Mouse (Mus musculus) embryonic fibroblast, embryonic 13.5 days (primary cell): Measurements from ENCODE around the gene 2310033P09Rik. TPM values are rescaled to one million over a fixed set of nuclear protein-coding genes. Genes with fewer than 3 reads are reported as not detected.

Experiments
- H3K27ac ChIP-seq: 2 replicates; pipeline ENCODE4 v1.5.1; 2012; ENCODE audit warnings: low read length, control low read depth, inconsistent platforms; ENCODE audit not compliant: insufficient read depth
- H3K4me1 ChIP-seq: 2 replicates; pipeline ENCODE4 v1.6.1; 2011; ENCODE audit warnings: low read length; ENCODE audit not compliant: control insufficient read depth, insufficient read depth
- H3K4me3 ChIP-seq: 2 replicates; pipeline ENCODE4 v1.5.1; 2011; ENCODE audit warnings: mild to moderate bottlenecking, control low read depth, low read length; ENCODE audit not compliant: insufficient read depth
- CTCF ChIP-seq: IDR thresholded peaks from 2 replicates; pipeline ENCODE4 v1.5.1; 2011; ENCODE audit warnings: mild to moderate bottlenecking, control low read depth, low read length, moderate library complexity, borderline replicate concordance; ENCODE audit not compliant: insufficient read depth
- POLR2A ChIP-seq: IDR thresholded peaks from 2 replicates; pipeline ENCODE4 v1.6.1; 2011; ENCODE audit warnings: low read depth, mild to moderate bottlenecking, control low read depth, low read length, moderate library complexity
- polyA plus RNA-seq: library from polyadenylated mRNA; stranded (reverse); fragments of >200 nt; gene quantifications from 2 replicates; pipeline ENCODE4 v1.2.4, GENCODE M21; 2011; ENCODE audit warnings: low read depth; ENCODE audit not compliant: missing spikeins, insufficient read length

2310033P09Rik gene
- polyA plus RNA-seq, result 7.2 and 7.7 TPM in 2 replicates

GRCm38 (mm10) chr11:59208153-59208831 lies at the start of gene 2310033P09Rik:
2310033P09Rik (plus strand) TSS chr11:59208321.
- Histone ChIP-seq H3K4me1 (no peaks in the 10 kb centered on the region), H3K27ac (peak within 1 kb of the TSS; percentile 72), H3K4me3 (peak within 1 kb of the TSS; percentile 56)
- peak; percentile 88 for TF ChIP-seq POLR2A
- no peak for TF ChIP-seq CTCF

- Histone ChIP-seq H3K4me3 (no peak overlapping the region), H3K27ac (no peak overlapping the region), H3K4me1 (no peaks in the 10 kb centered on the region)
- TF ChIP-seq CTCF, result no peak
- TF ChIP-seq POLR2A, result no peak
Observed at GRCm38 (mm10) chr11:59159099-59159498, 49.0 kb upstream of the 2310033P09Rik start.

- Histone ChIP-seq H3K27ac (no peak overlapping the region), H3K4me1 (no peaks in the 10 kb centered on the region), H3K4me3 (no peak overlapping the region)
- TF ChIP-seq CTCF (no peak), POLR2A (no peak)
Observed at GRCm38 (mm10) chr11:59159558-59159957, 48.6 kb upstream of the 2310033P09Rik start.

GRCm38 (mm10) chr11:59161398-59161797 lies 46.7 kb upstream of the 2310033P09Rik start:
- Histone ChIP-seq H3K4me1 (no peaks in the 10 kb centered on the region), H3K4me3 (no peak overlapping the region), H3K27ac (no peak overlapping the region)
- no peak for TF ChIP-seq POLR2A
- no peak for TF ChIP-seq CTCF

GRCm38 (mm10) chr11:59162443-59163254 lies 45.5 kb upstream of the 2310033P09Rik start:
- Histone ChIP-seq H3K4me1 (no peaks in the 10 kb centered on the region), H3K27ac (no peak overlapping the region), H3K4me3 (peak overlapping the region; percentile 41)
- no peak for TF ChIP-seq CTCF
- peak; percentile 44; the same call in 1 of the 2 replicates for TF ChIP-seq POLR2A

- TF ChIP-seq POLR2A, result no peak; the same call in none of the 2 replicates
- TF ChIP-seq CTCF, result no peak
- H3K4me1 ChIP-seq, result no peaks in the 10 kb centered on the region
- peak within 1 kb of the TSS; percentile 90 for H3K27ac ChIP-seq
- H3K4me3 ChIP-seq, result peak within 1 kb of the TSS; percentile 69
Observed at GRCm38 (mm10) chr11:59163255-59164236, 44.6 kb upstream of the 2310033P09Rik start, which contains the start of gene Iba57. Iba57 (minus strand) TSS chr11:59163739.

- no peaks in the 10 kb centered on the region for H3K4me1 ChIP-seq
- 0 out of 2 replicates have a peak overlapping the region, but pooled peaks have one; percentile 69 for H3K4me3 ChIP-seq
- TF ChIP-seq CTCF (no peak), POLR2A (no peak)
- no peak overlapping the region for H3K27ac ChIP-seq
Observed at GRCm38 (mm10) chr11:59164384-59164783, 43.7 kb upstream of the 2310033P09Rik start.

GRCm38 (mm10) chr11:59165616-59166241 lies 42.4 kb upstream of the 2310033P09Rik start:
- H3K4me1 ChIP-seq, result no peaks in the 10 kb centered on the region
- no peak for TF ChIP-seq POLR2A
- TF ChIP-seq CTCF, result no peak
- no peak overlapping the region for H3K4me3 ChIP-seq
- H3K27ac ChIP-seq, result no peak overlapping the region
